Mouse (Mus musculus) left cerebral cortex, postnatal 36 days (tissue): ENCODE results near the gene Mrgprx2. TPM values are rescaled to one million over a fixed set of nuclear protein-coding genes. Genes with fewer than 3 reads are reported as not detected.
"Not testable (repeated sequence)": the region's sequence is repeated elsewhere in the genome, so short reads cannot be mapped to it uniquely, and the experiment has no call there.

Source experiments
- DNase-seq, 2 experiments: peaks; one replicate each; pipeline ENCODE4 v3.0.0; 2021 to 2022; ENCODE audit warnings: low spot score in 2 of 2, mixed read lengths in 1 of 2
- intact Hi-C: fragments of 180-260 bp; cut with DNase I; formaldehyde crosslinking; loops from one replicate; pipeline ENCODE4 v1.15.1; 2025
- total RNA-seq, 2 experiments: library from RNA; stranded (reverse); gene quantifications; 2 replicates each; pipeline ENCODE4 v1.2.3; 2021

The Mrgprx2 gene
- not detected for total RNA-seq

DNA sequence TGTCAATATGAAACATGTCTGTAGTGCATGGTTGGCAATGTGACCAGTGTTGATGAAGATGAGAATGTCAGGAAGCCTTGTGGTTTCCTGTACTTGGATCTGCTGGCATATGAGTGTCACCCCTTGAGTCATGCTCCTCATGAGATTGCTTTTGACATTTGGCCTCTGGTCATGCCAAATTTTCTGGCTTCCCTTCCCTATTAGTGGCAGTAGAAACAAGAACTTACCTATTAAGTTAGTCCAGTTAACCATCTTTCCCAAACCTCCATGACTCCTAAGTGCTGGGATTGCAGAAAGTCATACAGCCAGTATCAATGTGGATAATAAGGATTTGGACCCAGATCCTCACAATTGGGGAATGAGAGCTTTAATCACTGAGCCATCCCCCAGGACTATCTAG lies at the start of gene Mrgprx2:
TSS of gene Mrgprx2 (minus strand) at position 101 of the 400 bp plus-strand sequence.
- intact Hi-C loops: no loop called here
- DNase-seq: no peak

- intact Hi-C loops: no loop called here
- DNase-seq: no peak
Measured at GRCm38 (mm10) chr7:48456242-48456641, 42.9 kb downstream of the Mrgprx2 start, which contains the start of gene Mrgprb1. Gene Mrgprb1 (minus strand): TSS chr7:48456342.

- no peak for DNase-seq
- intact Hi-C loops: no loop called here
Measured at GRCm38 (mm10) chr7:48436581-48436980, 62.5 kb downstream of the Mrgprx2 start.

GRCm38 (mm10) chr7:48435936-48436335 lies 63.2 kb downstream of the Mrgprx2 start:
- intact Hi-C loops, DNase-seq: not testable (repeated sequence)

Other genes starting within 250 kb of the Mrgprx2 start
- not detected for gene Mrgprb8, start 110.8 kb downstream of the Mrgprx2 start, total RNA-seq
- gene Mrgprb1, start 43.0 kb downstream of the Mrgprx2 start, total RNA-seq: not detected
- gene Mrgprb2, start 58.8 kb upstream of the Mrgprx2 start, total RNA-seq: not detected
- not detected for gene Mrgprb3, start 144.5 kb upstream of the Mrgprx2 start, total RNA-seq